ENCODE assay signal across 8 mouse cellular contexts in genomic region chr7:19627721-19628120, GRCm38 (mm10). TPM values are rescaled to one million over a fixed set of nuclear protein-coding genes. Genes with fewer than 3 reads are reported as not detected.
DNase-seq lines count a peak whose midpoint lies in the region; ATAC-seq and TF ChIP-seq lines count a peak whose summit lies in the region.

No protein-coding gene starts in this region.

- no peak for ATAC-seq in kidney, postnatal 0 days (replicated peaks; ENCODE audit: low FRiP score, low read depth)
- no peak for ATAC-seq in embryonic facial prominence, embryonic 12.5 days (ENCODE audit: insufficient number of reproducible peaks, insufficient read depth, low FRiP score, low TSS enrichment)
- no peak for ATAC-seq in hindbrain, embryonic 15.5 days (ENCODE audit: low FRiP score, low read depth)
- ATAC-seq in midbrain, embryonic 16.5 days: no peak
- no peak for ATAC-seq in cerebellum, adult (ENCODE audit: insufficient number of reproducible peaks, low FRiP score, low TSS enrichment)

- no peaks in the 10 kb centered on the region for H3K4me1 ChIP-seq in kidney, postnatal 0 days (replicated peaks; ENCODE audit: insufficient read depth, low read length)
- H3K4me1 ChIP-seq in embryonic facial prominence, embryonic 12.5 days: no peaks in the 10 kb centered on the region
- H3K4me1 ChIP-seq in hindbrain, embryonic 15.5 days (replicated peaks): peaks cover 13% of the 10 kb centered on the region
- H3K4me1 ChIP-seq in midbrain, embryonic 16.5 days (ENCODE audit: control insufficient read depth, insufficient read depth, low read length): peaks cover 9% of the 10 kb centered on the region; the same call in 1 of the 2 replicates

- H3K36me3 ChIP-seq in kidney, postnatal 0 days (ENCODE audit: insufficient read depth, low read length): peaks cover 6% of the 10 kb centered on the region
- H3K36me3 ChIP-seq in embryonic facial prominence, embryonic 12.5 days: peaks cover 7% of the 10 kb centered on the region
- H3K36me3 ChIP-seq in hindbrain, embryonic 15.5 days: peaks cover under 1% of the 10 kb centered on the region; the same call in 1 of the 2 replicates
- no peaks in the 10 kb centered on the region for H3K36me3 ChIP-seq in midbrain, embryonic 16.5 days (ENCODE audit: control insufficient read depth, insufficient read depth, low read length)

- H3K9me3 ChIP-seq in kidney, postnatal 0 days (replicated peaks; ENCODE audit: low read length): no peaks in the 10 kb centered on the region
- no peaks in the 10 kb centered on the region for H3K9me3 ChIP-seq in embryonic facial prominence, embryonic 12.5 days
- no peaks in the 10 kb centered on the region for H3K9me3 ChIP-seq in hindbrain, embryonic 15.5 days
- H3K9me3 ChIP-seq in midbrain, embryonic 16.5 days (replicated peaks; ENCODE audit: control insufficient read depth, low read length, poor library complexity, severe bottlenecking): no peaks in the 10 kb centered on the region

- no peak overlapping the region; the same call in 1 of the 2 replicates for H3K27ac ChIP-seq in kidney, postnatal 0 days
- H3K27ac ChIP-seq in embryonic facial prominence, embryonic 12.5 days: no peak overlapping the region
- no peak overlapping the region for H3K27ac ChIP-seq in hindbrain, embryonic 15.5 days (replicated peaks)
- H3K27ac ChIP-seq in midbrain, embryonic 16.5 days (ENCODE audit: low read length): no peak overlapping the region

- no peak for DNase-seq in kidney, postnatal 0 days (ENCODE audit: low spot score)
- no peak for DNase-seq in kidney, postnatal 36 days
- DNase-seq in gastrocnemius, postnatal 10 days: no peak
- DNase-seq in MN1 (ENCODE audit: low spot score): no peak

- no peaks in the 10 kb centered on the region for H3K27me3 ChIP-seq in kidney, postnatal 0 days (ENCODE audit: insufficient read depth, low read length)
- no peaks in the 10 kb centered on the region for H3K27me3 ChIP-seq in embryonic facial prominence, embryonic 12.5 days
- H3K27me3 ChIP-seq in hindbrain, embryonic 15.5 days: no peaks in the 10 kb centered on the region
- no peaks in the 10 kb centered on the region for H3K27me3 ChIP-seq in midbrain, embryonic 16.5 days (ENCODE audit: control insufficient read depth, insufficient read depth, low read depth, low read length)

- H3K4me3 ChIP-seq in kidney, postnatal 0 days (replicated peaks; ENCODE audit: low read depth, low read length): peak overlapping the region; percentile 84; the same call in 1 of the 2 replicates
- H3K4me3 ChIP-seq in embryonic facial prominence, embryonic 12.5 days: no peak overlapping the region
- peak overlapping the region; percentile 58; the same call in 1 of the 2 replicates for H3K4me3 ChIP-seq in hindbrain, embryonic 15.5 days
- H3K4me3 ChIP-seq in midbrain, embryonic 16.5 days (ENCODE audit: low read depth, low read length): no peak overlapping the region

- TF ChIP-seq CTCF in kidney, postnatal 0 days (IDR thresholded peaks at IDR 0.05; ENCODE audit: low read depth): no peak

- H3K4me2 ChIP-seq in kidney, postnatal 0 days (ENCODE audit: low read length): peak overlapping the region; percentile 99
- peak overlapping the region; percentile 90; the same call in 1 of the 2 replicates for H3K4me2 ChIP-seq in embryonic facial prominence, embryonic 12.5 days (replicated peaks)
- H3K4me2 ChIP-seq in hindbrain, embryonic 15.5 days: peak overlapping the region; percentile 85
- H3K4me2 ChIP-seq in midbrain, embryonic 16.5 days (ENCODE audit: low read length): peak overlapping the region; percentile 84

- 65% methylated on average over 3 of the region's 3 CpGs for WGBS in kidney, postnatal 0 days
- WGBS in embryonic facial prominence, embryonic 12.5 days: 60% methylated on average over 3 of the region's 3 CpGs
- 62% methylated on average over 3 of the region's 3 CpGs for WGBS in hindbrain, embryonic 15.5 days
- WGBS in midbrain, embryonic 16.5 days: 69% methylated on average over 3 of the region's 3 CpGs

- H3K9ac ChIP-seq in kidney, postnatal 0 days (ENCODE audit: low read depth, low read length): no peak overlapping the region
- H3K9ac ChIP-seq in embryonic facial prominence, embryonic 12.5 days: no peak overlapping the region
- no peak overlapping the region for H3K9ac ChIP-seq in hindbrain, embryonic 15.5 days
- H3K9ac ChIP-seq in midbrain, embryonic 16.5 days (ENCODE audit: low read depth, low read length): no peak overlapping the region

RNA-seq across cellular contexts. Expression of gene Relb, which starts 1.5 kb away (rescaled TPM):
- 9.3 and 10.6 TPM in 2 replicates for polyA plus RNA-seq in kidney, postnatal 0 days (2015; fragmentation: Nextera tagmentation; extraction: Ambion mirVana)
- polyA plus RNA-seq in embryonic facial prominence, embryonic 12.5 days (2016; fragmentation: Nextera tagmentation; extraction: Ambion mirVana): 8.0 and 8.5 TPM in 2 replicates
- 7.0 and 7.2 TPM in 2 replicates for polyA plus RNA-seq in hindbrain, embryonic 15.5 days (2015; fragmentation: Nextera tagmentation; extraction: Ambion mirVana)
- 6.1 and 6.5 TPM in 2 replicates for polyA plus RNA-seq in midbrain, embryonic 16.5 days (2015; fragmentation: Nextera tagmentation; extraction: Ambion mirVana)
- total RNA-seq in gastrocnemius, postnatal 10 days (2021): 1 to 10 TPM; 7.3 to 9.0 TPM

RNA-seq across cellular contexts. Expression of gene Clasrp, which starts 23.4 kb away (rescaled TPM):
- 33.5 and 35.1 TPM in 2 replicates for polyA plus RNA-seq in kidney, postnatal 0 days (2015; fragmentation: Nextera tagmentation; extraction: Ambion mirVana)
- polyA plus RNA-seq in embryonic facial prominence, embryonic 12.5 days (2016; fragmentation: Nextera tagmentation; extraction: Ambion mirVana): 72.7 and 80.7 TPM in 2 replicates
- 56.0 and 60.7 TPM in 2 replicates for polyA plus RNA-seq in hindbrain, embryonic 15.5 days (2015; fragmentation: Nextera tagmentation; extraction: Ambion mirVana)
- polyA plus RNA-seq in midbrain, embryonic 16.5 days (2015; fragmentation: Nextera tagmentation; extraction: Ambion mirVana): 58.6 TPM in 2 replicates
- 10 to 100 TPM; 15.2 to 23.2 TPM for total RNA-seq in gastrocnemius, postnatal 10 days (2021)

RNA-seq across cellular contexts. Expression of gene Clptm1, which starts 37.1 kb away (rescaled TPM):
- 96.9 and 97.8 TPM in 2 replicates for polyA plus RNA-seq in kidney, postnatal 0 days (2015; fragmentation: Nextera tagmentation; extraction: Ambion mirVana)
- 93.9 and 95.0 TPM in 2 replicates for polyA plus RNA-seq in embryonic facial prominence, embryonic 12.5 days (2016; fragmentation: Nextera tagmentation; extraction: Ambion mirVana)
- 134 and 143 TPM in 2 replicates for polyA plus RNA-seq in hindbrain, embryonic 15.5 days (2015; fragmentation: Nextera tagmentation; extraction: Ambion mirVana)
- polyA plus RNA-seq in midbrain, embryonic 16.5 days (2015; fragmentation: Nextera tagmentation; extraction: Ambion mirVana): 120 and 122 TPM in 2 replicates
- 10 to 100 TPM; 45.7 to 48.2 TPM for total RNA-seq in gastrocnemius, postnatal 10 days (2021)

RNA-seq across cellular contexts. Expression of gene Apoc2, which starts 50.0 kb away (rescaled TPM):
- polyA plus RNA-seq in kidney, postnatal 0 days (2015; fragmentation: Nextera tagmentation; extraction: Ambion mirVana): 1.8 and 2.4 TPM in 2 replicates
- polyA plus RNA-seq in embryonic facial prominence, embryonic 12.5 days (2016; fragmentation: Nextera tagmentation; extraction: Ambion mirVana): 0.74 and 0.83 TPM in 2 replicates
- 0.58 and 1.1 TPM in 2 replicates for polyA plus RNA-seq in hindbrain, embryonic 15.5 days (2015; fragmentation: Nextera tagmentation; extraction: Ambion mirVana)
- not detected in 2 replicates for polyA plus RNA-seq in midbrain, embryonic 16.5 days (2015; fragmentation: Nextera tagmentation; extraction: Ambion mirVana)
- under 1 TPM in 1 of 2 experiments, not detected in 1; 0.61 TPM for total RNA-seq in gastrocnemius, postnatal 10 days (2021)

RNA-seq across cellular contexts. Expression of gene Gemin7, which starts 50.3 kb away (rescaled TPM):
- polyA plus RNA-seq in kidney, postnatal 0 days (2015; fragmentation: Nextera tagmentation; extraction: Ambion mirVana): 164 and 167 TPM in 2 replicates
- 150 and 164 TPM in 2 replicates for polyA plus RNA-seq in embryonic facial prominence, embryonic 12.5 days (2016; fragmentation: Nextera tagmentation; extraction: Ambion mirVana)
- polyA plus RNA-seq in hindbrain, embryonic 15.5 days (2015; fragmentation: Nextera tagmentation; extraction: Ambion mirVana): 152 TPM in 2 replicates
- 143 and 145 TPM in 2 replicates for polyA plus RNA-seq in midbrain, embryonic 16.5 days (2015; fragmentation: Nextera tagmentation; extraction: Ambion mirVana)
- 10 to 100 TPM; 52.0 to 59.8 TPM for total RNA-seq in gastrocnemius, postnatal 10 days (2021)

Comparison
In these comparisons a context has a peak if more than half of its experiments do, and no peak if none do; other contexts are left out.
1. H3K4me3 ChIP-seq: peak in kidney, postnatal 0 days (single experiment) and hindbrain, embryonic 15.5 days (single experiment); none in embryonic facial prominence, embryonic 12.5 days (single experiment) and midbrain, embryonic 16.5 days (single experiment).
2. Peak in every context shown above with its lines, with median percentiles within 50 percentile points of each other: H3K4me2 ChIP-seq.